Mouse (Mus musculus): ENCODE measurements at regions not wholly inside any gene's neighbourhood (a gene's known extent, or its start where the extent isn't known, plus 50 kb on each side); places are given as distances from the start of the nearest gene placed in this dataset.
A peak's percentile ranks its signal among the peaks of the same experiment; 100 is the strongest.

DNA sequence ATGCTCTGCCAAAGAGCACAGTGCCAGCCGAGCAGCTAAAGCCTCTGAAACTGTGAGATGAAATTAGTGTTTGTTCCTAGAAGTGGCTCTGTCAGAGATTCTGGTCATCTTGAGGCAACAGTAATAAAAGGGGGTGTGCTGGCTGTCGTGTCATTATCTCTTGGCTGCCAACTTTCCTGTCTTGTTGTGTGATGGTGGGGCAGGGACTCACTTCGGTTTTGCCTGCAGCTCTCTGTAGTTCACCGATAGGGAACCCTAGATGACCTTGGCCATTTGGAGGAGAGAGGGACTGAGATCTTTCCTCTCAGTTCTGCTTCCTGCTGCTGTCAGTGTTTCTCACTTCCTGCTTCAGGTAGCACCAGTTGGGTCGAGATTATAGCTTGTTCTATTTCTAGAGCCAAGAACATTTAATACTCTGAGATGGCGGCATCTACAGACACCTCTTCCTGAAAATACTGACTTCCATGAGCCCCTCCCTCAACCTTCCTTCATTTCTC, 159.8 kb upstream of the Kbtbd8 start:
- DNase-seq = no peak

GRCm38 (mm10) chr6:94954580-94954979, 162.5 kb upstream of the Kbtbd8 start:
- no peak for DNase-seq

DNA sequence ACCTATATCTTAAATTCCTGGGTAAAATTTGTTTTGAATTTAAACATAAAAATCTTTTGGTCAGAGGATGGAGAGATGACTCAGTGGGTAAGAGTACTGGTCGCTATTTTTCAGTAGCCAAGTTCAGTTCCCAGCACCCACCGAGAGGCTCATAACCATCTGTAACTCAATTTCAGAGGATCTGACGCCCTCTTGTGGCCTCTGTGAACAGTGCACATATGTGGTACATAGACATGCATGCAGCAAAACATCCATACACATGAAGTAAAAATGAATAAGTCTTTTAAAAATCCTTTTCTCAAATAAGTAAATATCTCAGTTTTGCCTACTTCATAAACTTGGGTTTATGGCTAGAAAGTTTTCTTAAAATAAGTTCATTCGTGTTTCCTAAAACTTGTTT, 163.4 kb upstream of the Kbtbd8 start:
- DNase-seq = no peak

DNA sequence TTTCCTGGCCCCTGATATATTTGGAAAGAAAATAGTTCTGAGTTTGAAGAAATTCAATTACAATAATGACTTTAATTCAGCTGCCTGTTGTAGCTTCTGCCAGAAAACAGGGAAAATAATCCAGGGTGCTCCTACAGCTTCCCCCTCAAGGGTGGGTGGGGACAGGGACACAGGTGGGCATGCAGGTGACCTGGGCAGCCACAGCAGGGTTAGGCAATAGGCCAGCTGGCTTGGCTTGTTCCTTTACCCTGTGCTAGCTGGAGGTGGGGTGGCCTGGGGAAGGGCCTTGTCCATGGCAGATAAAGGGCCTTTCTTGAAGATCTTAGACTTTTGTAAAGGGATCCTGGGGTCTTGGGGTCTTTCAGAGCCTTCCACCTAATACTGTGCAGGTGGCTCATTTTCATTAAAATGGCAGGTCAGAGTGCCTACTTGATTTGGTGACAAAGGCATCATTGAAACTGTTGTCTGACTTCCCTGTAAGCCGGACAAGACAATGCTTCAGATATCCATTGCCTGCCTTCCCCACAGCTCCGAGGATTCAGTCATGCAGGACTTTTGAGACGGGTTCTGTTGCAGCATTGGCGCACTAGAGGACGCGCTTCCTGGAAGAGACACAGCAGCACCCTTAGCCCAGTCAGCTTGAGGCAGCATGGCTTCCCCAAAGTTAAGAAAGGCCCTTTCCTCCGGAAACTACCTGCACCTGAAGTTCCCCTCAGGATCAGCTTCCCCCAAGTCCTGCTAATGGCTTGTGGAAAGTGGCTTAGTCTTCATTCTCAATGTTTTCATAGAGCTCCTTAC, 164.9 kb upstream of the Kbtbd8 start:
- no peak for DNase-seq

DNA sequence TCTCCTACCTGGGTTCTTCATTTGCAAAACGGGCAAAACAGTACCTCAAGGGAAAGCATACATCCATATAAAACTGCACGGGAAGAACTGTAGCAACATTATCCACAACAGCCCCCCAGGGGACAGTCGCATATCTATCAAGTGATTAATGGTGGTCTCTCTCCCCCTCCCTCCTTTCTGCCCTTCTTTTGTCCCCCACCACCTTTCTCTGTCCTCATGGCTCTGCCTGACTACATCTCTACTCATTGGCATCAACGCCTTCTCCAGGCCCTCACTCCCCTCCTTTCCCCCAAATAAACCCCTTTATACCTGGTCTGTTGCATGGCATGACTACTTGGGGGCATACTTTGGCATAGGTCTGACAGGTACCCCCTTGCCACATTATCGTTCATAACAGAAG, 166.1 kb upstream of the Kbtbd8 start:
- no peak for DNase-seq

DNA sequence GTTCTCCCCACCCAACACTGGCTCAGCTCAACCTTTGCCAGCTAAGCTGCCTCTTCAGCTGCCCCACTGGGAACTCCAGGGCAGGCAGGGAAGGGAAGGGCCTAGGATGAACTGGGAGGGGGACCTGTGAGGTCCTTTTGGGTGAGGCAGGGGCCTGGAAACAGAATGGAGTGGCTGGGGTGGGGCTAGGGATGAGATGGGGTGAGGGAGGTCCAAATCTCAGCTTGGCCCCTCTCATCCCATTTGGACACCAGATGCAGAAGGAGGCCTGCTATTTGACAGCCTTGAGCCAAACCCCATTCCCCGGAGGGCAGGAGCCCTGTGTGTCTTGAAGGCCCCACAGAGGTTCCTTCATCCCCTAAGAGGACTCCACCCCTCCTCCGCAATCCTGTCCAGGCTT, 166.7 kb upstream of the Kbtbd8 start:
- DNase-seq = no peak

- no peak for DNase-seq
These were observed 170.6 kb upstream of the Kbtbd8 start for GRCm38 (mm10) chr6:94946352-94946900.

DNA sequence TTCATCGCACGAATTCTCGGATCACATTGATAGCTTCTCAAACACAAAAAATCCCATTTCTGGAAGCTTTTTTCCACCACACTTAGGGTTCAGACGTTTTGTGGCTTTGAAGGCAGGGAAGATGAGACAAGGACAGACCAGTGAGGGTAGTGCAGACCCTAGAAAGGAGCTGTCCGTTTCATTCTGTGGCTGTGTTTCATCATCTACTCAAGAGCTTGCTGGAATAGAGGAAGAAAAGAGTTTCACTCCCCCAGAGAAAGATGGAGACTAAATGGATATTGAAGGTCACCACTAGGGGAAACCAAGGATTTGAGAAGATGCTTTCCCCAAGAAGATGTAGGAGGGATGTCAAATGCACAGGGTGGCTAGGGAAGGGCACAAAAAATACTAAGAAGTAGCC, 171.3 kb upstream of the Kbtbd8 start:
- no peak for DNase-seq

DNA sequence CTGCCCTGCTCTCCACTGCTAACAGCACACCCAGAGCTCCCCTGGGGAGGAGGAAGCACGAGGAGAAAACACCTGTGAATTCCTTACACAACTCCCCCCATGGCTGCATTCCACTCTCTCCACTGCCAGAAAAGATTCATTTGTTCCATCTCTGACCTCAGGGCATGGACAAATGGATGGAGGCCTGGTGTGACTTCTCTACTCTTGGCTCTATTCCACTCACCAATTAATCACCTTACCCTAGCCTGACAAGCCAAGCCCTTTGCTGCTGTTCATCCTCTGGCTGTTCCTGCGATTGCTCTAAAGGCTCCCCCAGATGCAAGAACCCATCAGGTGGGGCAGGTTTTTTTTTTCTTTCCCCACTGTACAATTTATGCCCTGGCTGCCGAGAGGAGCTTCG, 172.8 kb upstream of the Kbtbd8 start:
- DNase-seq = no peak

GRCm38 (mm10) chr6:94938949-94939348, 178.1 kb upstream of the Kbtbd8 start:
- no peak for DNase-seq

- no peak for DNase-seq
These were observed 180.8 kb upstream of the Kbtbd8 start for GRCm38 (mm10) chr6:94936206-94936605.

DNA sequence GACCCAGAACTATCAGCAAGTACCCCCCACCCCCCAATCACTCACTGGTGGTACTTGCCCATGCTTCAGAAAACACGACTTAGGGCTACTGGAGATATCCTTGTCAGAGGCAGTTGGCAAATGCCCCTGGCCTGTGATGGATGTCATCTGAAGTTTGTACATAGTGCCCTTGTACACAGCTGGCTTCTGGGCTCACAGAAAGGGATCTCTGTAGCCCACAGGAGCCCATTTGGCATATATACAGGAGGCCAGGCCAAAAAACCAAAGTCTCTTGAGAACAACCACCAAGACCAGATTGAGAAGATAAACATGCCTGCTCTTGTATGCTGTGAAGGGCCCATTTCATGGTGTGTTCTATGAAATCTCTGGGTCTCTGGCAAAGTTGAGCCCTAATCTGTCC, 181.3 kb upstream of the Kbtbd8 start:
- DNase-seq = no peak

GRCm38 (mm10) chr6:94927811-94928210, 189.2 kb upstream of the Kbtbd8 start:
- no peak for DNase-seq

- no peak for DNase-seq
These were observed 190.3 kb upstream of the Kbtbd8 start for GRCm38 (mm10) chr6:94926652-94927211.

DNA sequence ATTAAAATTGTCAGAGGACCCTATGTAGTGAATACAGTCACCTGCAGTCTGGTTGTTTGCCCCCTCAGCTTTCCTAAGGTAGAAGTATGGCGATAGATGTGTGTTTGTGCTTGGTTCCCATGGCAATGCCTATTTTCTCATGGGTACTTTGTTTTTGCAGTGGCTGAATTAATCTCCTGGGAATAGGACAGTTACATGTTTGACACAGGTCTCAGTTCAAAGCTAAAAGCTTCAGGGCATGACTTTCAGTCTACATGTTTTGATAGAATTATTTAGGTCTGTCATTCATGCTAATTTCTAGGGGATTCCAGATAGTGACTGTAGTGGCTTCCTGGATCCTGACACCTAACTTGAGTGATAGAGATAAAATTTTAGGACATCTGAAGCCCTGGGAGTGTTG, 191.6 kb upstream of the Kbtbd8 start:
- no peak for DNase-seq

DNA sequence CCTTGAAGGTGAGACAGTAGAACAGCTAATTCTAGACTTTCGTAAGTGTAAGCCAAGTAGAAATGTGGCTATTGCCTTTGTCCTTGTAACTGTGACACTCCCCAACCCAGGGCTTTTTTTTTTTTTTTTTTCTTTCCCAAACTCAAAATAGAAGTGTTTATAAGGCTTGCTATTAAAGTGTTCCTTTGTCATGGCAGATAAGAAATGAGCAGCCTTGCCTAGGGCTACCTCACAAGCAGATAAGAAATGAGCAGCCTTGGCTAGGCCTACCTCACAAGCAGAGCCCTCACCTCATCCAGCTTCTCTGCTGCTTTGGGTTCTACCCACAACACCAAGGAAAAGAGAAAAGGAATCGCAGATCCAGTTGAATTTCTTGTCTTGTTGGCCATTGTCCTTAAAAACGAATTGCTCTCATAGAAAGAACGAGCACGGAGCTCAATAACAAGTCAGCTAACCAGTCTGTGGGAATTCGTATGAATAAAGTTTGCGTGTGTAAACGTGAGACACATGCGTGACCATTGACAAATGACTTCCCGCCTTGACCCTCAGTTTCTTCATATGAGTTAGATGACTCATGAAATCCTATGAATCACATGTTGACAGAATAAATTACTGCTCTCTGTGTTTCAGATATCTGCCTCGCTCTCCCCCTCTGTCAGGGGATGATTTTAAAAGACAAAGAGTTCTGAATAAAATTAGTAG, 192.6 kb upstream of the Kbtbd8 start:
- no peak for DNase-seq

GRCm38 (mm10) chr6:94921741-94922140, 195.3 kb upstream of the Kbtbd8 start:
- no peak for DNase-seq

DNA sequence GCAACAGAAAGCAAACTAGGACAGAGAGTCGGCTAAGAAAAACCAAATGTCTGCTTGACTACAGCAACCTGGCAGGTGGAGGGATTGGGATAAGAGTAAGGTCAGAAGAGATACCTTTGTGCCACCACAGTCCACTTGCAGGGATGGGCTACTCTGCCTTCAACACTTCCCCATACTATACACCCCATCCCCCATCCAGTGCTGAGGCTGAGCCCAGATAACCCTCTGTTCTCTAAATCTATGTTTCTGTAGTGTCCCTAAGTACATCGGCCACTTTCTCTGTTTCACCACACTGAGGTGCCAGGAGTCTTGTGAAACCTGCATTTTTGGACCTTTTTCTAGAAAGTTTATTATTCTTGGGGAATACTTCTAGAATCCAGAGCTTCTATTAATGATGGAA, 196.3 kb upstream of the Kbtbd8 start:
- DNase-seq = no peak

GRCm38 (mm10) chr6:94919194-94919743, 197.8 kb upstream of the Kbtbd8 start:
- no peak for DNase-seq

DNA sequence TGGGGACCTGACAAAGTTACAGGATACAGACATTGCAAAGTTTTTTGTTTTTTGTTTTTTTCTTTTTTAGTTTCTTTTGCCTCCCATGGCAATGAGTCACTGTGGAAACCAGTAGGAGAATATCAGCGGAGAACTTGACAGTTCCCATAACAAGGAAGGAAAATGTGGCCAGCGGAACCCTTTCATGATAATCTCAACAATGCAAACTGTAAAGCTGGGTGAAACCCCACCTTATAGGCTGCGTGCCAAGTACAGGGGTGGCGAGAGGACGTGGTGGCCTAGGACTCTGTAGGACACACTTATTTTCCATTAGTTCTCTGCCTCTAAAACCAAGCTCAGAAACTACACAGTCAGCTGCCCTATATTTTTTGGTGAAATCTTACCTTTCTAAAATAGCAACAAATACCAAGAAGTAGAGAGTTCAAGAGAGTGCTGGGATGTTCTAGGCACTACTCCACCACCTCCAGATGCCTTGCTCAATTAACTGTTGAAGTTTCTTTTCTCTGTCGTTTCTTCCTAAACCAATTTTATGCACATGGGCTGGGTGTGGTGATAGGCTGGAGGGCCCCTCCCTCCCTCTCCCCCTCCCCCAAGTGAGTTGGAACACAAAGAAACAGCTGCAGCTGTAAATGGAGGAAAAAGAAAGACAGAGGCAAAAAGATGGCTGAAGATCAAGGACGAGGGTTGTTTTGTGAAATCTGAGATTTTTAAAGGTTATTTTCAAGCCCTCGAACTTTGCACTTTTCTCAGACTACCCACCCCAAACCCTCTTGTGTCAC, 201.0 kb upstream of the Kbtbd8 start:
- peak; percentile 10 for DNase-seq

GRCm38 (mm10) chr6:94911836-94912235, 205.2 kb upstream of the Kbtbd8 start:
- DNase-seq = peak; percentile 16

- peak; percentile 14 for DNase-seq
These were observed 205.7 kb upstream of the Kbtbd8 start for GRCm38 (mm10) chr6:94911374-94911773.
